Mouse (Mus musculus) brain, embryonic 14.5 days (tissue): ENCODE measurements around the gene Hsd17b2.

ENCODE experiments used
- CTCF ChIP-seq: fragments of 200-500 bp; IDR thresholded peaks from 2 replicates; pipeline ENCODE4 v1.5.1; 2012; ENCODE audit warnings: inconsistent platforms, mild to moderate bottlenecking, moderate library complexity, borderline replicate concordance; ENCODE audit not compliant: insufficient read depth, insufficient read length; ENCODE audit errors: extremely low read depth
- POLR2A ChIP-seq: fragments of 200-500 bp; IDR thresholded peaks from 2 replicates; pipeline ENCODE4 v1.6.1; 2012; ENCODE audit warnings: mild to moderate bottlenecking, inconsistent platforms, borderline replicate concordance; ENCODE audit not compliant: poor library complexity, insufficient read depth, insufficient read length, severe bottlenecking; ENCODE audit errors: extremely low read depth

- TF ChIP-seq POLR2A (no peak), CTCF (no peak)
These were observed 10.5 kb downstream of the Hsd17b2 start for GRCm38 (mm10) chr8:117712226-117712625.
